24 mouse cellular contexts compared by ENCODE assay signal in genomic region chr2:19600860-19601259, GRCm38 (mm10). TPM values are rescaled to one million over a fixed set of nuclear protein-coding genes. Genes with fewer than 3 reads are reported as not detected.
"Had no signal": no experiment of that assay in that cellular context is flagged by ENCODE, and none has a peak within 500 bp of the region (broad histone marks: within the 10 kb centered on the region; RNA-seq: fewer than 3 reads in every experiment).

No protein-coding gene starts in this region.

- DNase-seq: lung, adult 18-20 months; lung, embryonic 14.5 days; lung, postnatal 10 days; lung, postnatal 4 days; midbrain, embryonic 14.5 days; retina, postnatal 1 day; right cerebral cortex, adult 18-20 months; right cerebral cortex, postnatal 25 days; right cerebral cortex, postnatal 4 days; spleen, adult 18-20 months had no signal

- H3K4me3 ChIP-seq: liver, embryonic 12.5 days; midbrain, embryonic 10.5 days; neural tube, embryonic 13.5 days; neural tube, embryonic 15.5 days had no signal

- ATAC-seq: liver, embryonic 12.5 days; midbrain, embryonic 16.5 days had no signal

- H3K36me3 ChIP-seq: liver, embryonic 12.5 days; midbrain, embryonic 10.5 days; neural tube, embryonic 13.5 days; neural tube, embryonic 15.5 days had no signal

- H3K4me1 ChIP-seq: liver, embryonic 12.5 days; midbrain, embryonic 10.5 days; neural tube, embryonic 13.5 days; neural tube, embryonic 15.5 days had no signal

- H3K27me3 ChIP-seq: liver, embryonic 12.5 days; neural tube, embryonic 13.5 days; neural tube, embryonic 15.5 days had no signal

- H3K9ac ChIP-seq: liver, embryonic 12.5 days; liver, embryonic 14.5 days; lung, embryonic 14.5 days; neural tube, embryonic 13.5 days; neural tube, embryonic 15.5 days had no signal

- H3K4me2 ChIP-seq: liver, embryonic 12.5 days; lung, embryonic 14.5 days; neural tube, embryonic 13.5 days; neural tube, embryonic 15.5 days had no signal

- H3K9me3 ChIP-seq: liver, embryonic 12.5 days; midbrain, embryonic 10.5 days; neural tube, embryonic 13.5 days; neural tube, embryonic 15.5 days had no signal

- H3K27ac ChIP-seq: liver, embryonic 12.5 days; liver, embryonic 14.5 days; midbrain, embryonic 10.5 days; neural tube, embryonic 13.5 days; neural tube, embryonic 15.5 days had no signal

RNA-seq across cellular contexts. Expression of gene 4921504E06Rik, which starts 47.1 kb away (rescaled TPM):
- total RNA-seq: megakaryocyte, adult 5-6 weeks; megakaryocyte-erythroid progenitor cell, adult 5-6 weeks had no signal
- polyA plus RNA-seq: liver, embryonic 12.5 days; liver, embryonic 14.5 days; liver, embryonic 16.5 days; lung, embryonic 14.5 days; lung, embryonic 16.5 days; midbrain, embryonic 10.5 days; midbrain, embryonic 16.5 days; neural tube, embryonic 11.5 days; neural tube, embryonic 13.5 days; neural tube, embryonic 15.5 days; small intestine, adult 2 months; stomach, embryonic 14.5 days; stomach, embryonic 16.5 days had no signal
